Mouse (Mus musculus) spleen, adult 2 months (tissue): ENCODE results near the gene Ptprg. TPM values are rescaled to one million over a fixed set of nuclear protein-coding genes. Genes with fewer than 3 reads are reported as not detected.

Experiments used
- DNase-seq, 2 experiments: peaks; one replicate each; pipeline versions ENCODE4 v3.0.0 to v3.0.0-alpha.2; 2012 to 2021; ENCODE audit warnings: low spot score in 2 of 2, low read depth in 1 of 2
- H3K27ac ChIP-seq: fragments of 200-500 bp; 2 replicates; pipeline ENCODE4 v1.5.1; 2012; ENCODE audit warnings: low read length, inconsistent platforms; ENCODE audit not compliant: insufficient read depth
- H3K27me3 ChIP-seq: fragments of 200-500 bp; 2 replicates; pipeline ENCODE4 v1.6.1; 2012; ENCODE audit warnings: mild to moderate bottlenecking, moderate library complexity, low read length, inconsistent platforms; ENCODE audit not compliant: control insufficient read depth, insufficient read depth
- H3K36me3 ChIP-seq: fragments of 200-500 bp; 2 replicates; pipeline ENCODE4 v1.6.1; 2012; ENCODE audit warnings: mild to moderate bottlenecking, low read length, inconsistent platforms; ENCODE audit not compliant: control insufficient read depth, insufficient read depth
- H3K4me1 ChIP-seq: fragments of 200-500 bp; 2 replicates; pipeline ENCODE4 v1.6.1; 2011; ENCODE audit warnings: inconsistent platforms; ENCODE audit not compliant: control insufficient read depth, insufficient read depth, insufficient read length
- H3K4me3 ChIP-seq: fragments of 200-500 bp; 2 replicates; pipeline ENCODE4 v1.5.1; 2011; ENCODE audit warnings: mild to moderate bottlenecking, inconsistent platforms; ENCODE audit not compliant: insufficient read depth, insufficient read length; ENCODE audit errors: extremely low read depth
- CTCF ChIP-seq: fragments of 200-500 bp; IDR thresholded peaks from 2 replicates; pipeline ENCODE4 v1.5.1; 2011; ENCODE audit warnings: mild to moderate bottlenecking, inconsistent platforms; ENCODE audit not compliant: insufficient read depth, insufficient read length, insufficient replicate concordance; ENCODE audit errors: extremely low read depth
- POLR2A ChIP-seq: fragments of 200-500 bp; IDR thresholded peaks from 2 replicates; pipeline ENCODE4 v1.6.1; 2011; ENCODE audit warnings: low read depth, low read length, inconsistent platforms
- WGBS: fragments of 180-500 bp; shearing (Covaris S2); methylation state at CpG from one replicate; pipeline ENCODE4 v1.1.7; 2018; 5-methylcytosine and 5-hydroxymethylcytosine counted together
- polyA plus RNA-seq: library from polyadenylated mRNA; depleted of rRNA; stranded (reverse); fragments of >200 nt; gene quantifications from 2 replicates; pipeline ENCODE4 v1.2.3, GENCODE M21; 2012

Gene Ptprg
- polyA plus RNA-seq, 1 experiment, result 4.9 TPM

GRCm38 (mm10) chr14:12084076-12084475 lies 530.7 kb downstream of the Ptprg start:
- TF ChIP-seq POLR2A (no peak), CTCF (no peak)
- Histone ChIP-seq H3K36me3 (no peaks in the 10 kb centered on the region), H3K4me1 (no peaks in the 10 kb centered on the region), H3K27ac (no peak overlapping the region), H3K27me3 (no peaks in the 10 kb centered on the region), H3K4me3 (no peak overlapping the region)
- no peak for DNase-seq
- 85% methylated on average over 4 of the region's 4 CpGs for WGBS

GRCm38 (mm10) chr14:12085078-12085477 lies 531.7 kb downstream of the Ptprg start:
- TF ChIP-seq CTCF (no peak), POLR2A (no peak)
- WGBS, result 69% methylated on average over 4 of the region's 4 CpGs
- no peak for DNase-seq
- Histone ChIP-seq H3K4me1 (no peaks in the 10 kb centered on the region), H3K4me3 (no peak overlapping the region), H3K27ac (no peak overlapping the region), H3K36me3 (no peaks in the 10 kb centered on the region), H3K27me3 (no peaks in the 10 kb centered on the region)

GRCm38 (mm10) chr14:12086167-12086566 lies 532.8 kb downstream of the Ptprg start:
- DNase-seq, result no peak
- no peaks in the 10 kb centered on the region for H3K4me1 ChIP-seq
- no peak for TF ChIP-seq POLR2A
- TF ChIP-seq CTCF, result no peak
- no peak overlapping the region for H3K27ac ChIP-seq
- H3K4me3 ChIP-seq, result no peak overlapping the region
- H3K36me3 ChIP-seq, result no peaks in the 10 kb centered on the region
- 85% methylated on average over 5 of the region's 5 CpGs for WGBS
- H3K27me3 ChIP-seq, result no peaks in the 10 kb centered on the region

DNA sequence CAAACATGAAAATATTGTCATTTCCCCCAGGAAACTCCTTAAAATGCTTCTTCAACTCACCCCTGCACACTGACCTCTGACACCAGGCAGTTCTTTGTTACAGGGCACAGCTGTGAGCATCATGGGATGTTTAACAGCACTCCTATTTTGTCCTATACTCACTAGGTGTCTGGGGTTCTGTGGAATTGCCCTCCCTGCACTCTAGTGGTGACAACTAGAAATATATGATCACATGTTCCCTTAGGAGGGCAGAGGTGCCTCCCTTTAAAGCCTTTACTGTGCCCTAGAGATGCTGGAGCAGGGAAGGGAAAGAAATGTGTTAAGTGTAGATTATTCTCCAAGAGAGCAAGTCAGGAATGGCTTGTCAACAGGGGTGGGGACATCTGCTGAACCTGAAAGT lies 536.6 kb downstream of the Ptprg start:
- Histone ChIP-seq H3K27me3 (no peaks in the 10 kb centered on the region), H3K36me3 (no peaks in the 10 kb centered on the region), H3K4me3 (no peak overlapping the region), H3K4me1 (no peaks in the 10 kb centered on the region), H3K27ac (no peak overlapping the region)
- DNase-seq, result no peak
- TF ChIP-seq CTCF (no peak), POLR2A (no peak)

GRCm38 (mm10) chr14:12091730-12092129 lies 538.4 kb downstream of the Ptprg start:
- TF ChIP-seq POLR2A (no peak), CTCF (no peak)
- H3K27me3 ChIP-seq, result no peaks in the 10 kb centered on the region
- no peaks in the 10 kb centered on the region for H3K36me3 ChIP-seq
- no peaks in the 10 kb centered on the region for H3K4me1 ChIP-seq
- no peak for DNase-seq
- H3K27ac ChIP-seq, result no peak overlapping the region
- no peak overlapping the region for H3K4me3 ChIP-seq
- 82% methylated on average over 3 of the region's 3 CpGs for WGBS

GRCm38 (mm10) chr14:12099390-12100333 lies 546.3 kb downstream of the Ptprg start:
- no peaks in the 10 kb centered on the region for H3K36me3 ChIP-seq
- no peak for DNase-seq
- 33% methylated on average over 12 of the region's 12 CpGs for WGBS
- no peak overlapping the region for H3K27ac ChIP-seq
- TF ChIP-seq CTCF (no peak), POLR2A (no peak)
- H3K27me3 ChIP-seq, result no peaks in the 10 kb centered on the region
- no peaks in the 10 kb centered on the region for H3K4me1 ChIP-seq
- no peak overlapping the region for H3K4me3 ChIP-seq
